Mouse (Mus musculus): ENCODE results near the gene Stambp. TPM values are rescaled to one million over a fixed set of nuclear protein-coding genes. Genes with fewer than 3 reads are reported as not detected.
A peak's percentile ranks its signal among the peaks of the same experiment; 100 is the strongest.
"Not testable (repeated sequence)": the region's sequence is repeated elsewhere in the genome, so short reads cannot be mapped to it uniquely, and the experiment has no call there.

The Stambp gene
- 6.4 and 9.3 TPM in 2 replicates for total RNA-seq (2017)

- ATAC-seq (replicated peaks; ENCODE audit: low read depth, poor library complexity, severe bottlenecking), result 0 out of 2 replicates have a peak, but pooled peaks have one; percentile 9
These were observed at the start of gene Stambp for GRCm38 (mm10) chr6:83572671-83573070. Gene Stambp (minus strand): TSS chr6:83572729.

GRCm38 (mm10) chr6:83619955-83620354, 47.4 kb upstream of the Stambp start:
- ATAC-seq (replicated peaks; ENCODE audit: low read depth, poor library complexity, severe bottlenecking), result no peak

- ATAC-seq (replicated peaks; ENCODE audit: low read depth, poor library complexity, severe bottlenecking), result no peak
These were observed 45.2 kb upstream of the Stambp start for GRCm38 (mm10) chr6:83617581-83618335.

- ATAC-seq (replicated peaks; ENCODE audit: low read depth, poor library complexity, severe bottlenecking), result peak; percentile 96
These were observed 44.0 kb upstream of the Stambp start for GRCm38 (mm10) chr6:83616512-83616911.

GRCm38 (mm10) chr6:83614469-83614868, 41.9 kb upstream of the Stambp start:
- no peak for ATAC-seq (replicated peaks; ENCODE audit: low read depth, poor library complexity, severe bottlenecking)

GRCm38 (mm10) chr6:83612976-83613375, 40.4 kb upstream of the Stambp start:
- ATAC-seq (replicated peaks; ENCODE audit: low read depth, poor library complexity, severe bottlenecking), result no peak

GRCm38 (mm10) chr6:83599636-83600174, 27.2 kb upstream of the Stambp start:
- no peak; the same call in 1 of the 2 replicates for ATAC-seq (replicated peaks; ENCODE audit: low read depth, poor library complexity, severe bottlenecking)

GRCm38 (mm10) chr6:83599060-83599550, 26.6 kb upstream of the Stambp start:
- peak; percentile 28; the same call in 1 of the 2 replicates for ATAC-seq (replicated peaks; ENCODE audit: low read depth, poor library complexity, severe bottlenecking)

GRCm38 (mm10) chr6:83598646-83599045, 26.1 kb upstream of the Stambp start:
- ATAC-seq (replicated peaks; ENCODE audit: low read depth, poor library complexity, severe bottlenecking), result peak; percentile 95

- ATAC-seq (replicated peaks; ENCODE audit: low read depth, poor library complexity, severe bottlenecking), result no peak
These were observed 25.5 kb upstream of the Stambp start for GRCm38 (mm10) chr6:83597988-83598387.

- no peak for ATAC-seq (replicated peaks; ENCODE audit: low read depth, poor library complexity, severe bottlenecking)
These were observed 22.5 kb upstream of the Stambp start for GRCm38 (mm10) chr6:83595035-83595434.

GRCm38 (mm10) chr6:83593896-83594295, 21.4 kb upstream of the Stambp start:
- ATAC-seq (replicated peaks; ENCODE audit: low read depth, poor library complexity, severe bottlenecking), result no peak

GRCm38 (mm10) chr6:83592051-83592450, 19.5 kb upstream of the Stambp start:
- ATAC-seq (replicated peaks; ENCODE audit: low read depth, poor library complexity, severe bottlenecking), result no peak

GRCm38 (mm10) chr6:83590301-83590700, 17.8 kb upstream of the Stambp start:
- ATAC-seq (replicated peaks; ENCODE audit: low read depth, poor library complexity, severe bottlenecking), result no peak

GRCm38 (mm10) chr6:83587191-83587590, 14.7 kb upstream of the Stambp start:
- ATAC-seq (replicated peaks; ENCODE audit: low read depth, poor library complexity, severe bottlenecking), result not testable (repeated sequence)

- ATAC-seq (replicated peaks; ENCODE audit: low read depth, poor library complexity, severe bottlenecking), result not testable (repeated sequence)
These were observed 12.8 kb upstream of the Stambp start for GRCm38 (mm10) chr6:83585328-83585727.

- no peak for ATAC-seq (replicated peaks; ENCODE audit: low read depth, poor library complexity, severe bottlenecking)
These were observed 11.1 kb upstream of the Stambp start for GRCm38 (mm10) chr6:83583591-83583990.

GRCm38 (mm10) chr6:83582938-83583270, 10.4 kb upstream of the Stambp start:
- ATAC-seq (replicated peaks; ENCODE audit: low read depth, poor library complexity, severe bottlenecking), result peak; percentile 84

- no peak for ATAC-seq (replicated peaks; ENCODE audit: low read depth, poor library complexity, severe bottlenecking)
These were observed 9.8 kb upstream of the Stambp start for GRCm38 (mm10) chr6:83582135-83582937.

GRCm38 (mm10) chr6:83577534-83577933, 5.0 kb upstream of the Stambp start:
- ATAC-seq (replicated peaks; ENCODE audit: low read depth, poor library complexity, severe bottlenecking), result no peak

- ATAC-seq (replicated peaks; ENCODE audit: low read depth, poor library complexity, severe bottlenecking), result no peak
These were observed 3.1 kb upstream of the Stambp start for GRCm38 (mm10) chr6:83575609-83576008.
